Mouse (Mus musculus): ENCODE results near the gene Jakmip3. TPM values are rescaled to one million over a fixed set of nuclear protein-coding genes. Genes with fewer than 3 reads are reported as not detected.

Gene Jakmip3
- polyA plus RNA-seq, 1 experiment from 2014 or later, result not detected

GRCm38 (mm10) chr7:138913616-138914015 lies 26.9 kb upstream of the Jakmip3 start:
- no peak overlapping the region for H3K27ac ChIP-seq
- no peaks in the 10 kb centered on the region for H3K36me3 ChIP-seq
- H3K27me3 ChIP-seq, result no peaks in the 10 kb centered on the region
- DNase-seq, result no peak
- H3K4me3 ChIP-seq (replicated peaks), result no peak overlapping the region
- 50% methylated on average over 3 of the region's 3 CpGs for WGBS (ENCODE audit: insufficient replicate concordance)
- H3K9me3 ChIP-seq (replicated peaks), result no peaks in the 10 kb centered on the region
- no peak overlapping the region for H3K9ac ChIP-seq
- peaks cover 21% of the 10 kb centered on the region for H3K4me1 ChIP-seq (replicated peaks)
- H3K4me2 ChIP-seq, result no peak overlapping the region
- ATAC-seq (ENCODE audit: low read depth), result no peak

GRCm38 (mm10) chr7:138919156-138919944 lies 21.2 kb upstream of the Jakmip3 start:
- Histone ChIP-seq H3K4me1 (replicated peaks) (peaks cover 17% of the 10 kb centered on the region), H3K4me2 (peak overlapping the region; percentile 60), H3K27ac (peak overlapping the region; percentile 63), H3K9ac (peak overlapping the region; percentile 46), H3K4me3 (replicated peaks) (peak overlapping the region; percentile 36), H3K9me3 (replicated peaks) (no peaks in the 10 kb centered on the region), H3K36me3 (no peaks in the 10 kb centered on the region), H3K27me3 (no peaks in the 10 kb centered on the region)
- DNase-seq (peak; percentile 55), ATAC-seq (ENCODE audit: low read depth) (peak; percentile 75)
- WGBS (ENCODE audit: insufficient replicate concordance), result 2% methylated on average over 26 of the region's 26 CpGs

GRCm38 (mm10) chr7:138921611-138922010 lies 18.9 kb upstream of the Jakmip3 start:
- no peak overlapping the region for H3K4me2 ChIP-seq
- no peak overlapping the region for H3K27ac ChIP-seq
- DNase-seq, result no peak
- no peak overlapping the region for H3K4me3 ChIP-seq (replicated peaks)
- ATAC-seq (ENCODE audit: low read depth), result no peak
- H3K9ac ChIP-seq, result no peak overlapping the region
- H3K4me1 ChIP-seq (replicated peaks), result peaks cover 17% of the 10 kb centered on the region
- H3K36me3 ChIP-seq, result no peaks in the 10 kb centered on the region
- H3K9me3 ChIP-seq (replicated peaks), result no peaks in the 10 kb centered on the region
- H3K27me3 ChIP-seq, result no peaks in the 10 kb centered on the region
- 79% methylated on average over 8 of the region's 8 CpGs for WGBS (ENCODE audit: insufficient replicate concordance)

GRCm38 (mm10) chr7:138923756-138924425 lies 16.6 kb upstream of the Jakmip3 start:
- H3K27ac ChIP-seq, result no peak overlapping the region
- 9% methylated on average over 3 of the region's 3 CpGs for WGBS (ENCODE audit: insufficient replicate concordance)
- no peak for DNase-seq

GRCm38 (mm10) chr7:138928456-138928855 lies 12.1 kb upstream of the Jakmip3 start:
- ATAC-seq (ENCODE audit: low read depth) (no peak), DNase-seq (no peak)
- Histone ChIP-seq H3K36me3 (no peaks in the 10 kb centered on the region), H3K27me3 (no peaks in the 10 kb centered on the region), H3K9me3 (replicated peaks) (no peaks in the 10 kb centered on the region), H3K4me1 (replicated peaks) (no peaks in the 10 kb centered on the region), H3K9ac (no peak overlapping the region), H3K4me3 (replicated peaks) (no peak overlapping the region), H3K27ac (no peak overlapping the region), H3K4me2 (no peak overlapping the region)
- 76% methylated on average over 4 of the region's 4 CpGs for WGBS (ENCODE audit: insufficient replicate concordance)

More at GRCm38 (mm10) chr7:138923756-138924425, 16.6 kb upstream of the Jakmip3 start:
- Histone ChIP-seq H3K9me3 (replicated peaks) (no peaks in the 10 kb centered on the region), H3K27me3 (no peaks in the 10 kb centered on the region), H3K4me1 (replicated peaks) (peaks cover 15% of the 10 kb centered on the region), H3K9ac (no peak overlapping the region), H3K36me3 (no peaks in the 10 kb centered on the region), H3K4me3 (replicated peaks) (no peak overlapping the region), H3K4me2 (no peak overlapping the region)
- ATAC-seq (ENCODE audit: low read depth), result no peak

- Histone ChIP-seq H3K9ac (no peak overlapping the region), H3K27me3 (peaks cover 16% of the 10 kb centered on the region), H3K36me3 (no peaks in the 10 kb centered on the region), H3K27ac (no peak overlapping the region), H3K4me3 (replicated peaks) (no peak overlapping the region), H3K4me2 (no peak overlapping the region), H3K9me3 (replicated peaks) (no peaks in the 10 kb centered on the region), H3K4me1 (replicated peaks) (no peaks in the 10 kb centered on the region)
- DNase-seq (no peak), ATAC-seq (ENCODE audit: low read depth) (no peak)
- 60% methylated on average over 3 of the region's 3 CpGs for WGBS (ENCODE audit: insufficient replicate concordance)
These were observed 6.0 kb upstream of the Jakmip3 start for GRCm38 (mm10) chr7:138934523-138934922.

GRCm38 (mm10) chr7:138938991-138939390 lies 1.5 kb upstream of the Jakmip3 start:
- H3K4me1 ChIP-seq (replicated peaks), result no peaks in the 10 kb centered on the region
- DNase-seq (no peak), ATAC-seq (ENCODE audit: low read depth) (no peak)
- H3K9me3 ChIP-seq (replicated peaks), result no peaks in the 10 kb centered on the region
- H3K36me3 ChIP-seq, result no peaks in the 10 kb centered on the region
- no peak overlapping the region for H3K9ac ChIP-seq
- H3K27ac ChIP-seq, result no peak overlapping the region
- no peak overlapping the region for H3K4me2 ChIP-seq
- H3K4me3 ChIP-seq (replicated peaks), result no peak overlapping the region
- whole genome bisulfite sequencing (ENCODE audit: insufficient replicate concordance), result 64% methylated on average over 7 of the region's 7 CpGs
- H3K27me3 ChIP-seq, result peaks cover 61% of the 10 kb centered on the region

GRCm38 (mm10) chr7:138940256-138940611 lies 296 bp upstream of the Jakmip3 start:
- Histone ChIP-seq H3K9me3 (replicated peaks) (no peaks in the 10 kb centered on the region), H3K4me1 (replicated peaks) (no peaks in the 10 kb centered on the region), H3K36me3 (no peaks in the 10 kb centered on the region), H3K4me3 (replicated peaks) (peak overlapping the region; percentile 34), H3K4me2 (peak overlapping the region; percentile 50), H3K27ac (no peak overlapping the region), H3K27me3 (peaks cover 67% of the 10 kb centered on the region), H3K9ac (no peak overlapping the region)
- WGBS (ENCODE audit: insufficient replicate concordance), result under 1% methylated on average over 17 of the region's 17 CpGs
- ATAC-seq (ENCODE audit: low read depth), result no peak
- no peak for DNase-seq

GRCm38 (mm10) chr7:138941571-138941970 lies 1.0 kb downstream of the Jakmip3 start:
- H3K27me3 ChIP-seq, result peaks cover 67% of the 10 kb centered on the region
- no peaks in the 10 kb centered on the region for H3K36me3 ChIP-seq
- 26% methylated on average over 5 of the region's 5 CpGs for WGBS (ENCODE audit: insufficient replicate concordance)

GRCm38 (mm10) chr7:138942301-138942700 lies 1.8 kb downstream of the Jakmip3 start:
- no peak overlapping the region for H3K9ac ChIP-seq
- 61% methylated on average over 1 of the region's 1 CpGs for WGBS (ENCODE audit: insufficient replicate concordance)

More at GRCm38 (mm10) chr7:138941571-138941970, 1.0 kb downstream of the Jakmip3 start:
- H3K4me3 ChIP-seq (replicated peaks), result no peak overlapping the region
- no peaks in the 10 kb centered on the region for H3K9me3 ChIP-seq (replicated peaks)
- no peak for ATAC-seq (ENCODE audit: low read depth)
- H3K27ac ChIP-seq, result no peak overlapping the region
- no peak overlapping the region for H3K9ac ChIP-seq
- DNase-seq, result no peak
- no peak overlapping the region for H3K4me2 ChIP-seq
- no peaks in the 10 kb centered on the region for H3K4me1 ChIP-seq (replicated peaks)

GRCm38 (mm10) chr7:138945668-138946067 lies 5.1 kb downstream of the Jakmip3 start:
- H3K27me3 ChIP-seq, result peaks cover 39% of the 10 kb centered on the region
- no peak for ATAC-seq (ENCODE audit: low read depth)
- no peak overlapping the region for H3K9ac ChIP-seq
- H3K9me3 ChIP-seq (replicated peaks), result no peaks in the 10 kb centered on the region
- no peaks in the 10 kb centered on the region for H3K36me3 ChIP-seq
- H3K4me3 ChIP-seq (replicated peaks), result no peak overlapping the region
- no peak for DNase-seq
- H3K4me2 ChIP-seq, result no peak overlapping the region
- WGBS (ENCODE audit: insufficient replicate concordance), result 50% methylated on average over 3 of the region's 3 CpGs
- H3K4me1 ChIP-seq (replicated peaks), result no peaks in the 10 kb centered on the region
- H3K27ac ChIP-seq, result no peak overlapping the region

More at GRCm38 (mm10) chr7:138942301-138942700, 1.8 kb downstream of the Jakmip3 start:
- H3K36me3 ChIP-seq, result no peaks in the 10 kb centered on the region
- H3K27ac ChIP-seq, result no peak overlapping the region
- no peak overlapping the region for H3K4me3 ChIP-seq (replicated peaks)
- H3K4me1 ChIP-seq (replicated peaks), result no peaks in the 10 kb centered on the region
- no peaks in the 10 kb centered on the region for H3K9me3 ChIP-seq (replicated peaks)
- ATAC-seq (ENCODE audit: low read depth), result no peak
- peaks cover 67% of the 10 kb centered on the region for H3K27me3 ChIP-seq
- H3K4me2 ChIP-seq, result no peak overlapping the region
- DNase-seq, result no peak
